Mouse (Mus musculus): Measurements from ENCODE around the gene Xab2. TPM values are rescaled to one million over a fixed set of nuclear protein-coding genes. Genes with fewer than 3 reads are reported as not detected.
"Not testable (repeated sequence)": the region's sequence is repeated elsewhere in the genome, so short reads cannot be mapped to it uniquely, and the experiment has no call there.

The Xab2 gene
- polyA plus RNA-seq, 1 experiment from 2014 or later, result 42.8 TPM

- H3K27me3 ChIP-seq (replicated peaks); H3K27ac ChIP-seq; H3K9me3 ChIP-seq (replicated peaks); H3K4me3 ChIP-seq; H3K9ac ChIP-seq; H3K36me3 ChIP-seq; H3K4me2 ChIP-seq; ATAC-seq: not testable (repeated sequence)
- peaks cover 13% of the 10 kb centered on the region for H3K4me1 ChIP-seq
- WGBS (ENCODE audit: insufficient replicate concordance), result 71% methylated on average over 3 of the region's 3 CpGs
Measured at GRCm38 (mm10) chr8:3581961-3582360, 39.2 kb downstream of the Xab2 start.

- 0 out of 2 replicates have a peak, but pooled peaks have one; percentile 45 for ATAC-seq
- WGBS (ENCODE audit: insufficient replicate concordance), result 71% methylated on average over 9 of the region's 9 CpGs
Measured at GRCm38 (mm10) chr8:3579390-3580364, 41.4 kb downstream of the Xab2 start.

GRCm38 (mm10) chr8:3576211-3576960 is 44.7 kb downstream of the Xab2 start:
- Histone ChIP-seq H3K27ac (no peak overlapping the region), H3K36me3 (no peaks in the 10 kb centered on the region), H3K4me3 (no peak overlapping the region), H3K4me2 (no peak overlapping the region), H3K4me1 (peaks cover 8% of the 10 kb centered on the region), H3K9ac (no peak overlapping the region), H3K9me3 (replicated peaks) (no peaks in the 10 kb centered on the region), H3K27me3 (replicated peaks) (0 out of 2 replicates have a peak, but pooled peaks cover 3% of the 10 kb centered on the region)
- 59% methylated on average over 15 of the region's 15 CpGs for WGBS (ENCODE audit: insufficient replicate concordance)
- ATAC-seq, result no peak

More at GRCm38 (mm10) chr8:3579390-3580364, 41.4 kb downstream of the Xab2 start:
- 0 out of 2 replicates have a peak, but pooled peaks cover 3% of the 10 kb centered on the region for H3K27me3 ChIP-seq (replicated peaks)
- no peaks in the 10 kb centered on the region for H3K9me3 ChIP-seq (replicated peaks)
- H3K4me1 ChIP-seq, result peaks cover 8% of the 10 kb centered on the region
- no peak overlapping the region for H3K27ac ChIP-seq
- H3K4me3 ChIP-seq, result no peak overlapping the region
- H3K9ac ChIP-seq, result no peak overlapping the region
- no peaks in the 10 kb centered on the region for H3K36me3 ChIP-seq
- no peak overlapping the region for H3K4me2 ChIP-seq

- no peaks in the 10 kb centered on the region for H3K36me3 ChIP-seq
- no peak overlapping the region for H3K9ac ChIP-seq
- 0 out of 2 replicates have a peak, but pooled peaks cover 3% of the 10 kb centered on the region for H3K27me3 ChIP-seq (replicated peaks)
- no peak overlapping the region for H3K4me3 ChIP-seq
- H3K9me3 ChIP-seq (replicated peaks), result no peaks in the 10 kb centered on the region
- WGBS (ENCODE audit: insufficient replicate concordance), result 76% methylated on average over 3 of the region's 3 CpGs
- no peak for ATAC-seq
- H3K4me1 ChIP-seq, result peaks cover 8% of the 10 kb centered on the region
- H3K4me2 ChIP-seq, result no peak overlapping the region
- H3K27ac ChIP-seq, result no peak overlapping the region
Measured at GRCm38 (mm10) chr8:3574546-3574945, 46.6 kb downstream of the Xab2 start.

- H3K36me3 ChIP-seq, result no peaks in the 10 kb centered on the region
- no peak overlapping the region for H3K27ac ChIP-seq
- H3K4me1 ChIP-seq, result peaks cover 6% of the 10 kb centered on the region; the same call in 1 of the 2 replicates
- no peak overlapping the region for H3K4me2 ChIP-seq
- ATAC-seq, result no peak
- no peak overlapping the region for H3K9ac ChIP-seq
- 68% methylated on average over 5 of the region's 5 CpGs for WGBS (ENCODE audit: insufficient replicate concordance)
- no peaks in the 10 kb centered on the region for H3K9me3 ChIP-seq (replicated peaks)
- H3K27me3 ChIP-seq (replicated peaks), result no peaks in the 10 kb centered on the region
- no peak overlapping the region for H3K4me3 ChIP-seq
Measured at GRCm38 (mm10) chr8:3569784-3570183, 51.3 kb downstream of the Xab2 start.

- Histone ChIP-seq H3K4me3 (peak overlapping the region; percentile 23), H3K27me3 (replicated peaks) (no peaks in the 10 kb centered on the region), H3K27ac (peak overlapping the region; percentile 36; the same call in 1 of the 2 replicates), H3K36me3 (no peaks in the 10 kb centered on the region), H3K4me2 (peak overlapping the region; percentile 42), H3K4me1 (peaks cover 6% of the 10 kb centered on the region; the same call in 1 of the 2 replicates), H3K9me3 (replicated peaks) (no peaks in the 10 kb centered on the region), H3K9ac (peak overlapping the region; percentile 14; the same call in 1 of the 2 replicates)
- 16% methylated on average over 7 of the region's 7 CpGs for WGBS (ENCODE audit: insufficient replicate concordance)
- no peak for ATAC-seq
Measured at GRCm38 (mm10) chr8:3568378-3568777, 52.7 kb downstream of the Xab2 start.

- 11% methylated on average over 12 of the region's 12 CpGs for WGBS (ENCODE audit: insufficient replicate concordance)
- peak; percentile 69 for ATAC-seq
- Histone ChIP-seq H3K27me3 (replicated peaks) (no peaks in the 10 kb centered on the region), H3K36me3 (no peaks in the 10 kb centered on the region), H3K4me3 (peak within 1 kb of the TSS; percentile 23), H3K4me2 (peak within 1 kb of the TSS; percentile 42), H3K27ac (peak within 1 kb of the TSS; percentile 64), H3K4me1 (peaks cover 6% of the 10 kb centered on the region; the same call in 1 of the 2 replicates), H3K9ac (peak within 1 kb of the TSS; percentile 14; the same call in 1 of the 2 replicates), H3K9me3 (replicated peaks) (no peaks in the 10 kb centered on the region)
Measured at GRCm38 (mm10) chr8:3567641-3568371, 53.3 kb downstream of the Xab2 start, which contains the start of gene C330021F23Rik. Gene C330021F23Rik, plus strand, starts transcription at chr8:3567990.

Other genes with a start within 250 kb of the Xab2 start
- gene Arhgef18, start 228.3 kb downstream of the Xab2 start, polyA plus RNA-seq (2016; fragmentation: Nextera tagmentation; extraction: Ambion mirVana), result 4.1 and 4.4 TPM in 2 replicates
- gene Pex11g, start 153.6 kb downstream of the Xab2 start, polyA plus RNA-seq (2016; fragmentation: Nextera tagmentation; extraction: Ambion mirVana), result 3.4 and 3.6 TPM in 2 replicates
- 0.08 TPM in 1 of 2 replicates, not detected in the other for gene Tex45, start 150.5 kb downstream of the Xab2 start, polyA plus RNA-seq (2016; fragmentation: Nextera tagmentation; extraction: Ambion mirVana)
- 7.9 and 8.1 TPM in 2 replicates for gene Zfp358, start 128.2 kb downstream of the Xab2 start, polyA plus RNA-seq (2016; fragmentation: Nextera tagmentation; extraction: Ambion mirVana)
- 25.7 and 26.9 TPM in 2 replicates for gene Mcoln1, start 120.9 kb downstream of the Xab2 start, polyA plus RNA-seq (2016; fragmentation: Nextera tagmentation; extraction: Ambion mirVana)
- 14.7 and 17.1 TPM in 2 replicates for gene Pnpla6, start 105.9 kb downstream of the Xab2 start, polyA plus RNA-seq (2016; fragmentation: Nextera tagmentation; extraction: Ambion mirVana)
- 2.3 and 2.9 TPM in 2 replicates for gene C330021F23Rik, start 53.3 kb downstream of the Xab2 start, polyA plus RNA-seq (2016; fragmentation: Nextera tagmentation; extraction: Ambion mirVana)
- 2.0 and 2.2 TPM in 2 replicates for gene Camsap3, start 34.0 kb downstream of the Xab2 start, polyA plus RNA-seq (2016; fragmentation: Nextera tagmentation; extraction: Ambion mirVana)
- gene Pet100, start 232 bp upstream of the Xab2 start, polyA plus RNA-seq (2016; fragmentation: Nextera tagmentation; extraction: Ambion mirVana), result 97.5 and 101 TPM in 2 replicates
- gene Pcp2, start 4.2 kb upstream of the Xab2 start, polyA plus RNA-seq (2016; fragmentation: Nextera tagmentation; extraction: Ambion mirVana), result 0.11 TPM in 1 of 2 replicates, not detected in the other
- gene Stxbp2, start 9.6 kb upstream of the Xab2 start, polyA plus RNA-seq (2016; fragmentation: Nextera tagmentation; extraction: Ambion mirVana), result 71.7 and 76.5 TPM in 2 replicates
- 0.14 and 0.20 TPM in 2 replicates for gene Retn, start 34.5 kb upstream of the Xab2 start, polyA plus RNA-seq (2016; fragmentation: Nextera tagmentation; extraction: Ambion mirVana)
- 0.91 and 0.97 TPM in 2 replicates for gene Mcemp1, start 44.4 kb upstream of the Xab2 start, polyA plus RNA-seq (2016; fragmentation: Nextera tagmentation; extraction: Ambion mirVana)
- gene Fcor, start 51.0 kb upstream of the Xab2 start, polyA plus RNA-seq (2016; fragmentation: Nextera tagmentation; extraction: Ambion mirVana), result 2.8 and 3.2 TPM in 2 replicates
- 22.1 and 22.8 TPM in 2 replicates for gene Trappc5, start 55.0 kb upstream of the Xab2 start, polyA plus RNA-seq (2016; fragmentation: Nextera tagmentation; extraction: Ambion mirVana)
- gene Fcer2a, start 72.9 kb upstream of the Xab2 start, polyA plus RNA-seq (2016; fragmentation: Nextera tagmentation; extraction: Ambion mirVana), result 0.07 TPM in 1 of 2 replicates, not detected in the other
- 1.4 and 1.8 TPM in 2 replicates for gene Clec4g, start 99.3 kb upstream of the Xab2 start, polyA plus RNA-seq (2016; fragmentation: Nextera tagmentation; extraction: Ambion mirVana)
- gene Cd209a, start 127.7 kb upstream of the Xab2 start, polyA plus RNA-seq (2016; fragmentation: Nextera tagmentation; extraction: Ambion mirVana), result 0.14 and 0.24 TPM in 2 replicates
- not detected in 2 replicates for gene Cd209e, start 233.0 kb upstream of the Xab2 start, polyA plus RNA-seq (2016; fragmentation: Nextera tagmentation; extraction: Ambion mirVana)

Measured in liver, embryonic 12.5 days (tissue).